Mouse (Mus musculus) neural tube, embryonic 12.5 days (tissue): ENCODE measurements around the gene Yif1a. TPM values are rescaled to one million over a fixed set of nuclear protein-coding genes. Genes with fewer than 3 reads are reported as not detected.
"Not testable (repeated sequence)": the region's sequence is repeated elsewhere in the genome, so short reads cannot be mapped to it uniquely, and the experiment has no call there.

Source experiments
- ATAC-seq: fragments of 200-750 bp; cut with Nextera tagmentation; 2 replicates; pipeline ENCODE4 v1.8.0; 2017; ENCODE audit warnings: low read depth, mild to moderate bottlenecking, moderate TSS enrichment, moderate library complexity; ENCODE audit not compliant: low FRiP score
- H3K27ac ChIP-seq: fragments of 300-500 bp; sonication (generic); 2 replicates; pipeline ENCODE4 v1.5.1; 2016
- H3K27me3 ChIP-seq: fragments of 300-500 bp; sonication (generic); replicated peaks from 2 replicates; pipeline ENCODE4 v1.6.1; 2016; ENCODE audit warnings: mild to moderate bottlenecking
- H3K36me3 ChIP-seq: fragments of 300-500 bp; sonication (generic); 2 replicates; pipeline ENCODE4 v1.6.1; 2016; ENCODE audit warnings: mild to moderate bottlenecking
- H3K4me1 ChIP-seq: fragments of 300-500 bp; sonication (generic); 2 replicates; pipeline ENCODE4 v1.6.1; 2016
- H3K4me2 ChIP-seq: fragments of 300-500 bp; sonication (generic); replicated peaks from 2 replicates; pipeline ENCODE4 v1.6.1; 2016; ENCODE audit warnings: mild to moderate bottlenecking
- H3K4me3 ChIP-seq: fragments of 300-500 bp; sonication (generic); 2 replicates; pipeline ENCODE4 v1.5.1; 2016
- H3K9ac ChIP-seq: fragments of 300-500 bp; sonication (generic); 2 replicates; pipeline ENCODE4 v1.6.1; 2016; ENCODE audit warnings: mild to moderate bottlenecking
- H3K9me3 ChIP-seq: fragments of 300-500 bp; sonication (generic); 2 replicates; pipeline ENCODE4 v1.6.1; 2016; ENCODE audit warnings: mild to moderate bottlenecking
- WGBS: fragments of 180-500 bp; shearing (Covaris S2); methylation state at CpG from one replicate; pipeline ENCODE4 v1.1.7; 2016; 5-methylcytosine and 5-hydroxymethylcytosine counted together
- polyA plus RNA-seq: library from polyadenylated mRNA; unstranded; fragments of >200 nt; fragmentation: Nextera tagmentation; extraction: Ambion mirVana; gene quantifications from 2 replicates; pipeline ENCODE4 v1.2.1, GENCODE M21; 2016

The Yif1a gene
- polyA plus RNA-seq, 1 experiment from 2014 or later, result 66.3 TPM

GRCm38 (mm10) chr19:5082005-5082404 lies 6.3 kb upstream of the Yif1a start:
- Histone ChIP-seq H3K9ac (no peak overlapping the region), H3K36me3 (no peaks in the 10 kb centered on the region), H3K4me3 (no peak overlapping the region), H3K9me3 (no peaks in the 10 kb centered on the region), H3K4me2 (no peak overlapping the region), H3K27me3 (peaks cover 71% of the 10 kb centered on the region), H3K4me1 (peaks cover 9% of the 10 kb centered on the region), H3K27ac (no peak overlapping the region)
- WGBS, result 69% methylated on average over 18 of the region's 18 CpGs
- no peak for ATAC-seq

- Histone ChIP-seq H3K9me3 (no peaks in the 10 kb centered on the region), H3K27me3 (peaks cover 71% of the 10 kb centered on the region), H3K4me2 (no peak overlapping the region), H3K9ac (no peak overlapping the region), H3K4me3 (no peak overlapping the region), H3K36me3 (no peaks in the 10 kb centered on the region), H3K27ac (no peak overlapping the region), H3K4me1 (peaks cover 13% of the 10 kb centered on the region)
- 68% methylated on average over 24 of the region's 24 CpGs for WGBS
- no peak for ATAC-seq
These were observed 5.7 kb upstream of the Yif1a start for GRCm38 (mm10) chr19:5082596-5082995.

GRCm38 (mm10) chr19:5083961-5084833 lies 4.1 kb upstream of the Yif1a start:
- no peaks in the 10 kb centered on the region for H3K36me3 ChIP-seq
- no peak for ATAC-seq
- peaks cover 68% of the 10 kb centered on the region for H3K27me3 ChIP-seq
- H3K9me3 ChIP-seq, result no peaks in the 10 kb centered on the region
- peak overlapping the region; percentile 43 for H3K4me3 ChIP-seq
- peaks cover 21% of the 10 kb centered on the region for H3K4me1 ChIP-seq
- 78% methylated on average over 3 of the region's 3 CpGs for WGBS
- peak overlapping the region; percentile 75 for H3K4me2 ChIP-seq
- H3K27ac ChIP-seq, result no peak overlapping the region
- 0 out of 2 replicates have a peak overlapping the region, but pooled peaks have one; percentile 53 for H3K9ac ChIP-seq

- H3K4me3 ChIP-seq, result peak overlapping the region; percentile 43
- H3K4me2 ChIP-seq, result peak overlapping the region; percentile 75
- 8% methylated on average over 15 of the region's 15 CpGs for WGBS
- ATAC-seq, result no peak
- no peaks in the 10 kb centered on the region for H3K9me3 ChIP-seq
- no peak overlapping the region for H3K27ac ChIP-seq
- peaks cover 24% of the 10 kb centered on the region for H3K4me1 ChIP-seq
- no peaks in the 10 kb centered on the region for H3K36me3 ChIP-seq
- peak overlapping the region; percentile 53; the same call in 1 of the 2 replicates for H3K9ac ChIP-seq
- H3K27me3 ChIP-seq, result peaks cover 67% of the 10 kb centered on the region
These were observed 3.5 kb upstream of the Yif1a start for GRCm38 (mm10) chr19:5084834-5085144.

- Histone ChIP-seq H3K4me3 (peak within 1 kb of the TSS; percentile 43), H3K4me1 (peaks cover 24% of the 10 kb centered on the region), H3K27me3 (peaks cover 62% of the 10 kb centered on the region), H3K4me2 (peak within 1 kb of the TSS; percentile 75), H3K36me3 (peaks cover under 1% of the 10 kb centered on the region), H3K9me3 (no peaks in the 10 kb centered on the region), H3K9ac (peak within 1 kb of the TSS; percentile 53), H3K27ac (no peak within 1 kb of the TSS)
- no peak for ATAC-seq
- 1% methylated on average over 66 of the region's 69 CpGs for WGBS
These were observed 3.0 kb upstream of the Yif1a start, which contains the start of gene Tmem151a for GRCm38 (mm10) chr19:5085145-5085863. Gene Tmem151a, minus strand, starts transcription at chr19:5085531.

GRCm38 (mm10) chr19:5086533-5086932 lies 1.8 kb upstream of the Yif1a start:
- 61% methylated on average over 4 of the region's 4 CpGs for WGBS
- H3K9me3 ChIP-seq, H3K27ac ChIP-seq, H3K4me2 ChIP-seq, H3K9ac ChIP-seq, H3K4me3 ChIP-seq, ATAC-seq: not testable (repeated sequence)
- peaks cover 50% of the 10 kb centered on the region for H3K27me3 ChIP-seq
- H3K4me1 ChIP-seq, result peaks cover 24% of the 10 kb centered on the region
- H3K36me3 ChIP-seq, result peaks cover 13% of the 10 kb centered on the region

- H3K9ac ChIP-seq, result peak overlapping the region; percentile 73; the same call in 1 of the 2 replicates
- WGBS, result 94% methylated on average over 4 of the region's 4 CpGs
These were observed 986 bp downstream of the Yif1a start for GRCm38 (mm10) chr19:5089324-5089723.

GRCm38 (mm10) chr19:5092083-5092482 lies 3.7 kb downstream of the Yif1a start:
- Histone ChIP-seq H3K9me3 (no peaks in the 10 kb centered on the region), H3K4me3 (no peak overlapping the region), H3K36me3 (peaks cover 38% of the 10 kb centered on the region), H3K27me3 (no peaks in the 10 kb centered on the region), H3K4me1 (peaks cover 58% of the 10 kb centered on the region), H3K4me2 (no peak overlapping the region), H3K27ac (no peak overlapping the region), H3K9ac (no peak overlapping the region)
- WGBS, result 83% methylated on average over 10 of the region's 10 CpGs
- ATAC-seq, result no peak

More at GRCm38 (mm10) chr19:5089324-5089723, 986 bp downstream of the Yif1a start:
- H3K4me3 ChIP-seq, result peak overlapping the region; percentile 83
- peak overlapping the region; percentile 85 for H3K4me2 ChIP-seq
- no peak for ATAC-seq
- peaks cover 38% of the 10 kb centered on the region for H3K36me3 ChIP-seq
- H3K4me1 ChIP-seq, result peaks cover 39% of the 10 kb centered on the region
- peaks cover 22% of the 10 kb centered on the region for H3K27me3 ChIP-seq
- H3K27ac ChIP-seq, result no peak overlapping the region
- no peaks in the 10 kb centered on the region for H3K9me3 ChIP-seq

- no peak; the same call in 1 of the 2 replicates for ATAC-seq
- Histone ChIP-seq H3K4me2 (peak overlapping the region; percentile 97), H3K4me1 (peaks cover 67% of the 10 kb centered on the region), H3K27ac (no peak overlapping the region), H3K9ac (peak overlapping the region; percentile 21; the same call in 1 of the 2 replicates), H3K27me3 (no peaks in the 10 kb centered on the region), H3K36me3 (peaks cover 38% of the 10 kb centered on the region), H3K4me3 (peak overlapping the region; percentile 7; the same call in 1 of the 2 replicates), H3K9me3 (no peaks in the 10 kb centered on the region)
- WGBS, result 74% methylated on average over 12 of the region's 12 CpGs
These were observed 5.3 kb downstream of the Yif1a start for GRCm38 (mm10) chr19:5093481-5094242.

GRCm38 (mm10) chr19:5094243-5094632 lies 5.9 kb downstream of the Yif1a start:
- H3K27ac ChIP-seq, result peak overlapping the region; percentile 71; the same call in 1 of the 2 replicates
- H3K9me3 ChIP-seq, result no peaks in the 10 kb centered on the region
- ATAC-seq, result peak; percentile 69
- H3K9ac ChIP-seq, result 0 out of 2 replicates have a peak overlapping the region, but pooled peaks have one; percentile 21
- peaks cover 67% of the 10 kb centered on the region for H3K4me1 ChIP-seq
- under 1% methylated on average over 21 of the region's 21 CpGs for WGBS
- peak overlapping the region; percentile 97 for H3K4me2 ChIP-seq
- peak overlapping the region; percentile 27 for H3K4me3 ChIP-seq
- H3K36me3 ChIP-seq, result peaks cover 40% of the 10 kb centered on the region
- no peaks in the 10 kb centered on the region for H3K27me3 ChIP-seq

GRCm38 (mm10) chr19:5094746-5095417 lies 6.5 kb downstream of the Yif1a start:
- H3K27me3 ChIP-seq, result no peaks in the 10 kb centered on the region
- 39% methylated on average over 11 of the region's 11 CpGs for WGBS
- H3K36me3 ChIP-seq, result peaks cover 47% of the 10 kb centered on the region
- peaks cover 70% of the 10 kb centered on the region for H3K4me1 ChIP-seq
- peak overlapping the region; percentile 71; the same call in 1 of the 2 replicates for H3K27ac ChIP-seq
- peak overlapping the region; percentile 27 for H3K4me3 ChIP-seq
- peak overlapping the region; percentile 97 for H3K4me2 ChIP-seq
- H3K9ac ChIP-seq, result peak overlapping the region; percentile 14; the same call in 1 of the 2 replicates
- ATAC-seq, result peak; percentile 29; the same call in 1 of the 2 replicates
- no peaks in the 10 kb centered on the region for H3K9me3 ChIP-seq
